Mouse (Mus musculus): Measurements from ENCODE around the gene Pnma1. TPM values are rescaled to one million over a fixed set of nuclear protein-coding genes. Genes with fewer than 3 reads are reported as not detected.
"Not testable (repeated sequence)": the region's sequence is repeated elsewhere in the genome, so short reads cannot be mapped to it uniquely, and the experiment has no call there.

Pnma1 gene
- polyA plus RNA-seq, 1 experiment: 0.04 TPM

DNA sequence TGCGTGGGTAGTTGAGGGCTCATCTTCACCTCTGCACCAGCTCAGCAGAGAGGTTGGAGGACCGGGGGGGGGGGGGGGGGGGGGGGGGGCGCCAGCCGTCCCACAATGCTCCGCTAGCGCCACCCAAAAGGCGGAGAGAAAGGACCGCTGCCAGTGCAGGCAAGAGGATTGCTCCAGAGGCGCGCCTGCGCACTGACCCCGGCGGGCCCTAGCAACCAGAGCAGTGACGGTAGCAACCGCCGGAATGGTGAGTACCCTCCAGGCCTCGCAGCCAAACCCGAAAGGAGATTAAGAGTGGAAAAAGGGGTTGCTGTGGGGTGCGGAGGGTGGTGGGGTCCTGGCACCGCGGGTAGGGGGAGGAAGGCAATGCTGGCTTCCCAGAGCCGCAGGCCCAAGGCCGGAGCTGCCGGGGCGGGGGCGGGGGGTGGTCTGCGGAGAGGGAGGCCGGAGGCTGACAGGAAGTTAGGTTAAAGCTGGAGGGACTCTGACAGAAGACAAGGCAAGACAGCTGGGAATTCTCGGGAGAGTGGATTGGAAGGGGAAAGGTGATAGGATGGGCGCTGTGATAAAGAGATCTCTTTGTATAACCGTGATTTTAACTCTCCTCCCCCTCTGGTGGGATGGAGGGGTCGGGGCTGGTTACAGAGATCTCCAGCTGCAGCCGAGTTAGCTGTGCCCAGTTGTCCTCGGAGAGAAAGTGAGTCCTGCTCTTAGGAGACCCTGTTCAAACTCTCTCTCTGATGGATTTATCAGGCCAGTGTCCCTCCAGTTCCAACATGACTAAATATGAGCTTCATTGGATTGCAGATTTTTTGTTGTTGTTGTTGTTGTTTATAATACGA lies 33.9 kb downstream of the Pnma1 start, which contains the start of gene Dnal1:
Gene Dnal1, plus strand, starts transcription at position 214 of the 842 bp plus-strand sequence.
- H3K4me3 ChIP-seq (replicated peaks): peak within 1 kb of the TSS; percentile 92
- H3K36me3 ChIP-seq (replicated peaks; ENCODE audit: low read length): no peaks in the 10 kb centered on the region
- H3K9me3 ChIP-seq: no peaks in the 10 kb centered on the region
- TF ChIP-seq GATA1 (IDR thresholded peaks at IDR 0.05; ENCODE audit: borderline replicate concordance, low read length) (no peak), FLI1 (IDR thresholded peaks at IDR 0.05; ENCODE audit: low read length) (no peak)
- H3K4me1 ChIP-seq: peaks cover 15% of the 10 kb centered on the region
- H3K27me3 ChIP-seq (replicated peaks): no peaks in the 10 kb centered on the region

- no peaks in the 10 kb centered on the region for H3K9me3 ChIP-seq
- TF ChIP-seq GATA1 (IDR thresholded peaks at IDR 0.05; ENCODE audit: borderline replicate concordance, low read length): no peak
- TF ChIP-seq FLI1 (IDR thresholded peaks at IDR 0.05; ENCODE audit: low read length): no peak
- no peaks in the 10 kb centered on the region for H3K36me3 ChIP-seq (replicated peaks; ENCODE audit: low read length)
- H3K4me3 ChIP-seq (replicated peaks): peak overlapping the region; percentile 92
- peaks cover 15% of the 10 kb centered on the region for H3K4me1 ChIP-seq
- no peaks in the 10 kb centered on the region for H3K27me3 ChIP-seq (replicated peaks)
Observed at GRCm38 (mm10) chr12:84113676-84114075, 34.6 kb downstream of the Pnma1 start.

- TF ChIP-seq GATA1 (IDR thresholded peaks at IDR 0.05; ENCODE audit: borderline replicate concordance, low read length) (no peak), FLI1 (IDR thresholded peaks at IDR 0.05; ENCODE audit: low read length) (no peak)
- H3K36me3 ChIP-seq (replicated peaks; ENCODE audit: low read length): peaks cover 6% of the 10 kb centered on the region
- peaks cover 34% of the 10 kb centered on the region for H3K4me1 ChIP-seq
- H3K9me3 ChIP-seq: peaks cover 8% of the 10 kb centered on the region
- H3K4me3 ChIP-seq (replicated peaks): no peak overlapping the region
- H3K27me3 ChIP-seq (replicated peaks): no peaks in the 10 kb centered on the region
Observed at GRCm38 (mm10) chr12:84110814-84111213, 37.5 kb downstream of the Pnma1 start.

DNA sequence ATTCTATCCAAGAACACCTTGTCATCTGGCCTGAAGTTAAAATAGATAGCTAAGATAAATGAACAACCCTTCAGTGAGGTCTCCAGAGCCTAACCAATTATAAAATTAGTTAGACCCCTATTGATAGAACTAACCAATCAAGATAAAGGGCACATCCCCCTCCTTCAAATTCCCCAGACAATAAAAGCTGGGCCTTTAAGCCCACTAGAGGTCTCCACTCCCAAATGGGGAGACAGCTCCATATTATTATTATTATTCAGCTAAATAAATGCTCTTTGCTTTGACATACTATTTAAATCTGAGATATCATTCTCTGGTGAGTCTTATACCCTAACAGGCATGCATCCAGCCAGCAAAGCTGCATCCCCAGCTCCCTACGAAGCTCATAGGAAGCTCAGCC lies 38.4 kb downstream of the Pnma1 start:
- peaks cover 8% of the 10 kb centered on the region for H3K9me3 ChIP-seq
- peaks cover 6% of the 10 kb centered on the region for H3K36me3 ChIP-seq (replicated peaks; ENCODE audit: low read length)
- no peaks in the 10 kb centered on the region for H3K27me3 ChIP-seq (replicated peaks)
- TF ChIP-seq GATA1 (IDR thresholded peaks at IDR 0.05; ENCODE audit: borderline replicate concordance, low read length): no peak
- TF ChIP-seq FLI1 (IDR thresholded peaks at IDR 0.05; ENCODE audit: low read length): no peak
- H3K4me1 ChIP-seq: peaks cover 35% of the 10 kb centered on the region
- no peak overlapping the region for H3K4me3 ChIP-seq (replicated peaks)

- peaks cover 26% of the 10 kb centered on the region for H3K4me1 ChIP-seq
- no peaks in the 10 kb centered on the region for H3K27me3 ChIP-seq (replicated peaks)
- no peak overlapping the region for H3K4me3 ChIP-seq (replicated peaks)
- H3K9me3 ChIP-seq: peaks cover 15% of the 10 kb centered on the region
- no peak for TF ChIP-seq FLI1 (IDR thresholded peaks at IDR 0.05; ENCODE audit: low read length)
- TF ChIP-seq GATA1 (IDR thresholded peaks at IDR 0.05; ENCODE audit: borderline replicate concordance, low read length): no peak
- peaks cover 6% of the 10 kb centered on the region for H3K36me3 ChIP-seq (replicated peaks; ENCODE audit: low read length)
Observed at GRCm38 (mm10) chr12:84107692-84108091, 40.6 kb downstream of the Pnma1 start.

- TF ChIP-seq GATA1 (IDR thresholded peaks at IDR 0.05; ENCODE audit: borderline replicate concordance, low read length) (no peak), FLI1 (IDR thresholded peaks at IDR 0.05; ENCODE audit: low read length) (no peak)
- H3K27me3 ChIP-seq (replicated peaks): peaks cover 1% of the 10 kb centered on the region
- H3K9me3 ChIP-seq: peaks cover 15% of the 10 kb centered on the region
- peaks cover 26% of the 10 kb centered on the region for H3K4me1 ChIP-seq
- no peak overlapping the region for H3K4me3 ChIP-seq (replicated peaks)
- H3K36me3 ChIP-seq (replicated peaks; ENCODE audit: low read length): peaks cover 6% of the 10 kb centered on the region
Observed at GRCm38 (mm10) chr12:84107012-84107411, 41.3 kb downstream of the Pnma1 start.

GRCm38 (mm10) chr12:84101493-84101845 lies 46.8 kb downstream of the Pnma1 start:
- H3K4me3 ChIP-seq (replicated peaks): peak overlapping the region; percentile 89
- peaks cover 16% of the 10 kb centered on the region for H3K4me1 ChIP-seq
- peaks cover 14% of the 10 kb centered on the region for H3K27me3 ChIP-seq (replicated peaks)
- H3K36me3 ChIP-seq (replicated peaks; ENCODE audit: low read length): no peaks in the 10 kb centered on the region
- no peak for TF ChIP-seq FLI1 (IDR thresholded peaks at IDR 0.05; ENCODE audit: low read length)
- TF ChIP-seq GATA1 (IDR thresholded peaks at IDR 0.05; ENCODE audit: borderline replicate concordance, low read length): no peak
- H3K9me3 ChIP-seq: peaks cover 10% of the 10 kb centered on the region

- peaks cover 13% of the 10 kb centered on the region for H3K9me3 ChIP-seq
- H3K4me3 ChIP-seq (replicated peaks): peak within 1 kb of the TSS; percentile 89
- H3K27me3 ChIP-seq (replicated peaks): peaks cover 14% of the 10 kb centered on the region
- H3K36me3 ChIP-seq (replicated peaks; ENCODE audit: low read length): not testable (repeated sequence)
- H3K4me1 ChIP-seq: peaks cover 14% of the 10 kb centered on the region
Observed at GRCm38 (mm10) chr12:84100604-84101492, 47.4 kb downstream of the Pnma1 start, which contains the start of gene Acot6. Gene Acot6 (plus strand): TSS chr12:84100654.

GRCm38 (mm10) chr12:84100071-84100470 lies 48.2 kb downstream of the Pnma1 start:
- Histone ChIP-seq H3K4me1 (peaks cover 8% of the 10 kb centered on the region), H3K4me3 (replicated peaks) (no peak overlapping the region), H3K27me3 (replicated peaks) (peaks cover 14% of the 10 kb centered on the region), H3K36me3 (replicated peaks; ENCODE audit: low read length) (no peaks in the 10 kb centered on the region), H3K9me3 (peaks cover 18% of the 10 kb centered on the region)
- TF ChIP-seq FLI1 (IDR thresholded peaks at IDR 0.05; ENCODE audit: low read length) (no peak), GATA1 (IDR thresholded peaks at IDR 0.05; ENCODE audit: borderline replicate concordance, low read length) (no peak)

DNA sequence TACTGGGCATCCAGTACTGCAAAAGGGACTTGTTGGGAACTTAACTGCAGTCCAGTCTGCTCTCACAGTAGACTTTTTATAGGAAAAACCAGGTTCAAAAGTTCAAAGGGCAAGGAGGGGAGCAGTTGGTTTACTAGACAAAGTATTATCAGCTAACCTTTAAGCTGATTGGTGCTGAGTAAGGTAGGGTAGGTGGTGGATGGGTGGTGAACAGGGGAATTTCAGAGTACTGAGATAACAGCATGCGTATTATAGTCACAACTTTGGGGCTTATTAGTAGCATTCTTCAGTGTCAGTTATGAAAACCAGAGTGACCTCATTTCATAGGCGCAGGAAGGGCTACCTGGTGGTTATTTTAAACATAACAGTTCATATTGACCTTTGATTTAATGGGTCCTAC lies 48.7 kb downstream of the Pnma1 start:
- Histone ChIP-seq H3K4me1 (peaks cover 8% of the 10 kb centered on the region), H3K9me3 (peaks cover 18% of the 10 kb centered on the region), H3K4me3 (replicated peaks) (no peak overlapping the region), H3K36me3 (replicated peaks; ENCODE audit: low read length) (no peaks in the 10 kb centered on the region), H3K27me3 (replicated peaks) (peaks cover 14% of the 10 kb centered on the region)
- TF ChIP-seq FLI1 (IDR thresholded peaks at IDR 0.05; ENCODE audit: low read length) (no peak), GATA1 (IDR thresholded peaks at IDR 0.05; ENCODE audit: borderline replicate concordance, low read length) (no peak)

Other genes starting within 250 kb of the Pnma1 start
- gene Numb, start 226.6 kb downstream of the Pnma1 start, polyA plus RNA-seq (2012; ENCODE audit: insufficient read depth, low replicate concordance): 13.4 and 19.5 TPM in 2 replicates
- gene Riox1, start 197.9 kb downstream of the Pnma1 start, polyA plus RNA-seq (2012; ENCODE audit: insufficient read depth, low replicate concordance): 27.4 and 68.6 TPM in 2 replicates
- not detected in 2 replicates for gene Heatr4, start 163.6 kb downstream of the Pnma1 start, polyA plus RNA-seq (2012; ENCODE audit: insufficient read depth, low replicate concordance)
- gene Acot2, start 160.6 kb downstream of the Pnma1 start, polyA plus RNA-seq (2012; ENCODE audit: insufficient read depth, low replicate concordance): 5.9 and 6.7 TPM in 2 replicates
- gene Acot1, start 139.0 kb downstream of the Pnma1 start, polyA plus RNA-seq (2012; ENCODE audit: insufficient read depth, low replicate concordance): 0.59 TPM in 1 of 2 replicates, not detected in the other
- gene Acot4, start 110.1 kb downstream of the Pnma1 start, polyA plus RNA-seq (2012; ENCODE audit: insufficient read depth, low replicate concordance): not detected in 2 replicates
- not detected in 2 replicates for gene Gm49366, start 109.6 kb downstream of the Pnma1 start, polyA plus RNA-seq (2012; ENCODE audit: insufficient read depth, low replicate concordance)
- gene Acot3, start 96.3 kb downstream of the Pnma1 start, polyA plus RNA-seq (2012; ENCODE audit: insufficient read depth, low replicate concordance): not detected in 2 replicates
- not detected in 2 replicates for gene Acot5, start 79.2 kb downstream of the Pnma1 start, polyA plus RNA-seq (2012; ENCODE audit: insufficient read depth, low replicate concordance)
- gene Acot6, start 47.8 kb downstream of the Pnma1 start, polyA plus RNA-seq (2012; ENCODE audit: insufficient read depth, low replicate concordance): 0.16 TPM in 1 of 2 replicates, not detected in the other
- 0.44 TPM in 1 of 2 replicates, not detected in the other for gene Dnal1, start 34.1 kb downstream of the Pnma1 start, polyA plus RNA-seq (2012; ENCODE audit: insufficient read depth, low replicate concordance)
- 9.8 and 10.1 TPM in 2 replicates for gene Elmsan1, start 70.4 kb upstream of the Pnma1 start, polyA plus RNA-seq (2012; ENCODE audit: insufficient read depth, low replicate concordance)
- 3.3 TPM in 1 of 2 replicates, not detected in the other for gene Ptgr2, start 136.7 kb upstream of the Pnma1 start, polyA plus RNA-seq (2012; ENCODE audit: insufficient read depth, low replicate concordance)
- gene Zfp410, start 168.4 kb upstream of the Pnma1 start, polyA plus RNA-seq (2012; ENCODE audit: insufficient read depth, low replicate concordance): 2.2 TPM in 1 of 2 replicates, not detected in the other
- gene Coq6, start 213.2 kb upstream of the Pnma1 start, polyA plus RNA-seq (2012; ENCODE audit: insufficient read depth, low replicate concordance): 1.5 and 4.0 TPM in 2 replicates
- gene Fam161b, start 213.3 kb upstream of the Pnma1 start, polyA plus RNA-seq (2012; ENCODE audit: insufficient read depth, low replicate concordance): 0.09 TPM in 1 of 2 replicates, not detected in the other

Measured in megakaryocyte, embryonic 14.5 days (primary cell).